Mouse (Mus musculus) spleen, postnatal 10 days (tissue): Measurements from ENCODE around the gene Luc7l3.
"Not testable (repeated sequence)": the region's sequence is repeated elsewhere in the genome, so short reads cannot be mapped to it uniquely, and the experiment has no call there.

Experiments used
- DNase-seq, 2 experiments: peaks; one replicate each; pipeline ENCODE4 v3.0.0; 2021 to 2022; ENCODE audit warnings: low spot score in 2 of 2

Luc7l3 gene

GRCm38 (mm10) chr11:94294996-94295845, 26.6 kb downstream of the Luc7l3 start:
- no peak for DNase-seq

GRCm38 (mm10) chr11:94290062-94290740, 31.6 kb downstream of the Luc7l3 start:
- DNase-seq = peak in 1 of 2 experiments; percentile 57

DNA sequence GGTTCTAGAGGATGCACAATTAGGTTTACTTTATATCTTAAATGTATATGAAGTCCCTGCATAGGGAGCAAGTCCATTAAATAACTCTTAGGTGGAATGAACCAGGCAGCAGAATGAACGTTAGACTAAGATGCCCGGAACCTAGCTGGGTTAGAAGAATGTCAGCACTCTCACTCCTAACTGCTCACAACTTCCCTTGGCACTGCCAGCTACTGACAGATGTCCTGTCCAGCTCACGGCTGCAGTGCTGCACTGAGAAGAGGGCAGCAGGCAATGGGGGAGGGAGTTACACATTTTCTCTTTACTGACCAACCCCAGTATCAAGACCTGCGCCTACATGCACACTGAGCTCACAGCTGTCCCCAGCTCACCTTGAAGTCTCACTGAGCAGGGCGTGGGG, 34.7 kb downstream of the Luc7l3 start:
- DNase-seq = no peak

DNA sequence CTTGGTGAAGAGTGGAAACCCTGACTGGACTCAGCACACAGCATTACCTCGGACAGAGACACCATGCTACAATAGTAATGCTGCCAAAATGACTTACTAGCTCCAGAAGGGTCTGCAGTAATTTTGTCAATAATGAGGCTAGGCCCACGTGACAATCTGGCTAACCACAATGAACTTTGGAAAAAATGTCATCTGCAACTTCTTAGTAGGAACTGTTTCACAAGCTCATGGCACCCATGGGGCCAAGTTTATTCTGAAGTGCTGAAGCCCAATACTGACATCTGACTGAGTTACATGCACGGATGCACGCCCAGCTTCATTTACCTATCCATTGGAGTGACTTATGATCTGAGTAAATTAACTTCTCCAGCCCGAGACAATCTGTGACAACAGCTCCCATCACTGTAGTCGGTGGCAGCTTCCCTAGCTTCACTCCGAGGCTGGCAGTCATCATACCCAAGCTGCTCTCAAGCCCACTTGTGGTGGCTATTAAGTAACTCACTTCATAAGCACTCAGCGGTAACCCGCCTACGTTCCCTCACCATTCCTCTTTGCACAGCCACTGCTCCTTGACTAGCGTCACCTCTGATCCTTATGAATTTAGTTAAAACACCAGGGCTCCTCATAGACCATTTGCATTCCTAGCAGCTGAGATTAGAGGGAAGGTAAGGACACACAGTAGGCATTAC, 35.8 kb downstream of the Luc7l3 start:
- no peak for DNase-seq

GRCm38 (mm10) chr11:94283536-94284099, 38.2 kb downstream of the Luc7l3 start:
- DNase-seq = no peak

- DNase-seq = no peak
Observed at GRCm38 (mm10) chr11:94282291-94282690, 39.5 kb downstream of the Luc7l3 start.

GRCm38 (mm10) chr11:94281199-94282181, 40.3 kb downstream of the Luc7l3 start, which contains the start of gene Gm21885:
TSS of gene Gm21885 (plus strand) at chr11:94281873.
- no peak for DNase-seq

DNA sequence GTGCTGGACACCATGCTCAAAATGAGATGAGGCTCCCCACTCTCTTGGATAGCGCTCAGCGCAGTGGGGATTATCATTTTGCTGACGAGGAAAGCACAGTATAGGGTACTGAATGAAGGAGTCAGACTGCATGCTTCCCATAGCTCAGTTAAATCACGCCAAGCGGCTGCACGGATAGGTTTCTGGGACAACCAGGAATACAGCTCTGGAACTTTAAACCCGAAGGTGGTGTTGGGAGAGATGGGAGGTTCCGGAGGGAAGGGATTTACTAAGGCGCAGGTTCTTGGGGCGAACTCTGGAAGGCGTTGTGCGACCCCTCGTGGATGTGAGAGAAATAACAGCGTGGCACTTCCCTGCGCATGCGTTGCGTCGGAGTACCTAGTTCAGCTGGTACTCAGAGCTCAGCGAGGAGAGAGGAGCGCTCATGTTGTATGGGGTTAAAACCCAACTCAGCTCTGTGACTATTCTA, 44.9 kb downstream of the Luc7l3 start:
- peak; percentile 81 to 89 for DNase-seq

GRCm38 (mm10) chr11:94275686-94276085, 46.1 kb downstream of the Luc7l3 start:
- no peak for DNase-seq

DNA sequence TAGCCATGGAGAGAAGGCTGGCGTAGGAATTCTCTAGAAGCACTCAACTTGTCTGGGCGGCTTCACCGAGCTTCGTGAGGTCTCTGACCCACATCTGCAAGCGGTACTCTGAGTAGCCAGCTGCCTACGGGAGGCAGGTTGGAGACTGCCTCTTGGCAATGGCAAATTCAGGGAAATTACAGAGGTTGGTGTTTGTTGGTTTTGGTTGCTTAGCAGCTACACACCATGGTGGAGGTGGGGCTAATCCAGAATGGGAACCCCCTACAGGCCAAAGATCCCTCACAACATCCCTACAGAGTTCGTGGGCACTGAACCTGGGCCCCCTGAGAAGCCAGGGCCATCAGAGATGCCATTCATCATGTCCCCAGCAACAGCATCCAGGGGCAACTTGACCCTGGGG, 46.6 kb downstream of the Luc7l3 start:
- no peak for DNase-seq

- no peak for DNase-seq
Observed at GRCm38 (mm10) chr11:94274206-94274867, 47.5 kb downstream of the Luc7l3 start.

DNA sequence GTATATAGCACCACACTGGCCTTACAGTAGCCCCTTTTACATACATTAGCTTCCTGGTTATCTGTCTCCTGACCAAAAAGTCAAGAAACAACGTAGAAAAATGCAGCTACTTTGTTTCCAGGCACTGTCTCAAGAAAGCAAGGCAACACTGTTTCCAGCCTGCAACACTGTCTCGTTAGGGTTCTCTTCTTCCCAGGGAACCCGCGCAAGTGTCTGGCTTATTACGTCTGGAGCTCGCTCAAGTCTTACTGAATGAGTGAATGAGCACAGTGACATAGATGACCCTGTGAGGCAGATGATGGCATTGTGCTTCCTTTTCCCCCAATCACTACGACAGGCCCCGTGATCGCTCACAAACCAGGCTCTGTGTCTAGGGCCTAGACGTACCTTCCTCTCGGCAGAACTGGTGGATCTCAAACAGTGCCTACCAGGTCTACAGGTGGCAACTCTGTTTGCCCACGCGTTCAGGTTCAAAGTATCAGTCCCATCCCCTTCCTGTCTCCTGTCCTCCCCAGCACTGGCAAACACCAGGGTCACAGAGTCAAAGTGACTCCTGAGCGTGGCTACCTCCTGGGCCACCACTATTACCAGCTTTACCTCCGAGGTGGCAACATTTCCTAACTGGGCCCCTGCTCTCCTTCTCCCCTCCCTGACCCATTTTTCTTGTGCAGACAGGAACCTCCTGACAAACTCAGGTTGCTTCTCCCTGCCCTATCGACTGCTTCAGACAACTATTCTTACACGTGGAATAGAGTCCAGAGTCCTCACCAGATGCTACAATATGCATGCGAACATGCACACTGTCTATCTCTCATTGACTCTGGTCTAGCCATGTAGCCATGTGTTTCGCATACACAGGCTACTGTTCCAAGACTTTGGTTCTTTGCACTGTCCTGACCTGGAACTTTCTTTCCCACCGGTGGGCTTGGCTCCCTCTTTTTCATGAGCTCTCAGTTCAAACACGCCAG, 48.5 kb downstream of the Luc7l3 start:
- no peak for DNase-seq

- no peak for DNase-seq
Observed at GRCm38 (mm10) chr11:94271015-94271414, 50.8 kb downstream of the Luc7l3 start.

- DNase-seq = no peak
Observed at GRCm38 (mm10) chr11:94269906-94270305, 51.9 kb downstream of the Luc7l3 start.

- no peak for DNase-seq
Observed at GRCm38 (mm10) chr11:94268761-94269160, 53.0 kb downstream of the Luc7l3 start.

DNA sequence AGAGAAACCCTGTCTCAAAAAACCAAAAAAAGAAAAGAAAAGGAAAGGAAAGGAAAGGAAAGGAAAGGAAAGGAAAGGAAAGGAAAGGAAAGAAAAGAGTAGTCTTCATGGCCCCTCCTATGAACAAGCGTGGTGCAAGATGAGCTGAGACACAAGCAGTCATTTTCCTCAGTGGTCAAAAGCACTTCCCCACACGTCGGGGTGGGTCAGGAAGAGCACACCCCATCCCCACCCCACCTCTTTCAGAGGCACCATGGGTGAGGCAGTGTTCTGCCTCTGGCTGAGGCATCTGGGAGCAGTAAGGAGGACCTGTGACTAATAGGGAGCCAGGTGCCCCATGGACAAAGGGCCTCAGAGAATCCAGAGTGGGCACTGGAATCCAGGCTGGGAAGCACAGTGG, 55.6 kb downstream of the Luc7l3 start:
- DNase-seq = not testable (repeated sequence)

GRCm38 (mm10) chr11:94265134-94265785, 56.5 kb downstream of the Luc7l3 start:
- peak in 1 of 2 experiments; percentile 66 for DNase-seq

- DNase-seq = no peak
Observed at GRCm38 (mm10) chr11:94261585-94262370, 60.0 kb downstream of the Luc7l3 start.
